Mouse (Mus musculus) heart, postnatal 0 days (tissue): ENCODE measurements around the gene Snrpc. TPM values are rescaled to one million over a fixed set of nuclear protein-coding genes. Genes with fewer than 3 reads are reported as not detected.

Experiments used
- ATAC-seq: fragments of 200-750 bp; cut with Nextera tagmentation; 2 replicates; pipeline ENCODE4 v1.8.0; 2017; ENCODE audit warnings: low read depth, moderate number of reproducible peaks, moderate library complexity; ENCODE audit not compliant: insufficient read depth
- DNase-seq: peaks from one replicate; pipeline ENCODE4 v3.0.0-alpha.2; 2016; ENCODE audit warnings: low spot score
- H3K27ac ChIP-seq: fragments of 300-500 bp; sonication (generic); 2 replicates; pipeline ENCODE4 v1.5.1; 2014; ENCODE audit warnings: low read depth, mild to moderate bottlenecking
- H3K27me3 ChIP-seq: fragments of 300-500 bp; sonication (generic); 2 replicates; pipeline ENCODE4 v1.6.1; 2014; ENCODE audit warnings: low read length, mixed read lengths; ENCODE audit not compliant: control insufficient read depth, insufficient read depth
- H3K36me3 ChIP-seq: fragments of 300-500 bp; sonication (generic); replicated peaks from 2 replicates; pipeline ENCODE4 v1.6.1; 2014; ENCODE audit warnings: low read length, mixed read lengths; ENCODE audit not compliant: control insufficient read depth, insufficient read depth
- H3K4me1 ChIP-seq: fragments of 300-500 bp; sonication (generic); 2 replicates; pipeline ENCODE4 v1.6.1; 2014; ENCODE audit warnings: antibody characterized with exemption; ENCODE audit not compliant: control insufficient read depth, insufficient read depth
- H3K4me2 ChIP-seq: fragments of 300-500 bp; sonication (generic); 2 replicates; pipeline ENCODE4 v1.6.1; 2014; ENCODE audit warnings: low read depth, mild to moderate bottlenecking, low read length, moderate library complexity
- H3K4me3 ChIP-seq: fragments of 300-500 bp; sonication (generic); 2 replicates; pipeline ENCODE4 v1.5.1; 2014; ENCODE audit warnings: low read depth, low read length
- H3K9ac ChIP-seq: fragments of 300-500 bp; sonication (generic); replicated peaks from 2 replicates; pipeline ENCODE4 v1.6.1; 2014; ENCODE audit warnings: low read depth, low read length, mixed read lengths
- H3K9me3 ChIP-seq: fragments of 300-500 bp; sonication (generic); replicated peaks from 2 replicates; pipeline ENCODE4 v1.6.1; 2016; ENCODE audit warnings: low read length; ENCODE audit not compliant: control insufficient read depth
- CTCF ChIP-seq: IDR thresholded peaks from 2 replicates; pipeline ENCODE4 v1.5.1; 2016; ENCODE audit warnings: antibody characterized with exemption, control low read depth, low read depth
- EP300 ChIP-seq: IDR thresholded peaks from 2 replicates; pipeline ENCODE4 v1.6.1; 2016; ENCODE audit warnings: antibody characterized with exemption, low read depth
- WGBS: fragments of 180-500 bp; shearing (Covaris S2); extraction: QIAGEN DNeasy Blood & Tissue Kit; methylation state at CpG from one replicate; pipeline ENCODE4 v1.1.7; 2014; 5-methylcytosine and 5-hydroxymethylcytosine counted together
- polyA plus RNA-seq: library from polyadenylated mRNA; unstranded; fragments of >200 nt; fragmentation: Nextera tagmentation; extraction: Ambion mirVana; gene quantifications from 2 replicates; pipeline ENCODE4 v1.2.1, GENCODE M21; 2015
- total RNA-seq: library from RNA; depleted of rRNA; stranded (reverse); fragments of >200 nt; gene quantifications from 2 replicates; pipeline ENCODE4 v1.2.3, GENCODE M21; 2014; ENCODE audit warnings: low replicate concordance

Gene Snrpc
- total and polyA plus RNA-seq, 2 experiments from 2014 or later = 125 to 185 TPM

GRCm38 (mm10) chr17:27820568-27821406, 17.2 kb upstream of the Snrpc start, which contains the start of gene D17Wsu92e:
TSS of gene D17Wsu92e (minus strand) at chr17:27820648.
- TF ChIP-seq CTCF (peak; percentile 3; the same call in 1 of the 2 replicates), EP300 (peak; percentile 28)
- Histone ChIP-seq H3K4me3 (peak within 1 kb of the TSS; percentile 95), H3K9ac (peak within 1 kb of the TSS; percentile 95), H3K9me3 (no peaks in the 10 kb centered on the region), H3K27ac (peak within 1 kb of the TSS; percentile 93), H3K4me1 (peaks cover 26% of the 10 kb centered on the region), H3K36me3 (no peaks in the 10 kb centered on the region), H3K4me2 (peak within 1 kb of the TSS; percentile 95), H3K27me3 (no peaks in the 10 kb centered on the region)
- DNase-seq (peak; percentile 98), ATAC-seq (peak; percentile 98)
- 2% methylated on average over 37 of the region's 56 CpGs for WGBS

GRCm38 (mm10) chr17:27821407-27822338, 16.3 kb upstream of the Snrpc start:
- H3K27me3 ChIP-seq = no peaks in the 10 kb centered on the region
- ATAC-seq (no peak), DNase-seq (no peak)
- peak overlapping the region; percentile 95 for H3K4me2 ChIP-seq
- TF ChIP-seq EP300 (no peak), CTCF (no peak)
- H3K9ac ChIP-seq = peak overlapping the region; percentile 95
- no peaks in the 10 kb centered on the region for H3K36me3 ChIP-seq
- 52% methylated on average over 9 of the region's 9 CpGs for WGBS
- H3K27ac ChIP-seq = peak overlapping the region; percentile 91
- no peaks in the 10 kb centered on the region for H3K9me3 ChIP-seq
- peak overlapping the region; percentile 95; the same call in 1 of the 2 replicates for H3K4me3 ChIP-seq
- H3K4me1 ChIP-seq = peaks cover 28% of the 10 kb centered on the region

GRCm38 (mm10) chr17:27823142-27823905, 14.6 kb upstream of the Snrpc start:
- no peak overlapping the region for H3K9ac ChIP-seq
- TF ChIP-seq CTCF (no peak), EP300 (no peak)
- no peak overlapping the region for H3K27ac ChIP-seq
- WGBS = 75% methylated on average over 9 of the region's 9 CpGs
- H3K4me2 ChIP-seq = no peak overlapping the region
- H3K27me3 ChIP-seq = no peaks in the 10 kb centered on the region
- peaks cover 26% of the 10 kb centered on the region for H3K4me1 ChIP-seq
- H3K36me3 ChIP-seq = no peaks in the 10 kb centered on the region
- ATAC-seq = no peak
- H3K4me3 ChIP-seq = no peak overlapping the region
- H3K9me3 ChIP-seq = no peaks in the 10 kb centered on the region
- no peak for DNase-seq

DNA sequence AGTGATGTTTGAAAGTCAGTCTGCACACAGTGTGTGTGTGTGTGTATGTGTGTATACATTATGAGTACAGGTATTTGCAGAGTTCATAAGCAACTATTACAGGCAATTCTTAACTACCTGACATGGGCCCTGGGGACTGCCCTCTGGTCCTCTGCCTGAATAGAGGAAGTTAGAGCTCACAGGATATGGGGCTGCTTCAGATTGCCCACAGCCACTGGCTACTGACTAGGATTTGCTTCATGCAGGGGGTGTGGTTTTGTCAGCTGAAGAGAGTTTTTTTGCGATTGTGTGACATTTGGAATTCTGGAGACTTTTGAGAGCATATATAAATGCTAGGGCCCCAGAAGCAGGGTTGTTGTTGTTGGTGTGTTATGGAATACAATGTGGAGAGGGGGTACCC, 13.0 kb upstream of the Snrpc start:
- H3K27ac ChIP-seq = no peak overlapping the region
- DNase-seq (no peak), ATAC-seq (no peak)
- H3K4me1 ChIP-seq = peaks cover 14% of the 10 kb centered on the region; the same call in 1 of the 2 replicates
- no peak overlapping the region for H3K4me3 ChIP-seq
- no peak overlapping the region for H3K4me2 ChIP-seq
- WGBS = 71% methylated on average over 1 of the region's 1 CpGs
- no peak overlapping the region for H3K9ac ChIP-seq
- H3K36me3 ChIP-seq = no peaks in the 10 kb centered on the region
- H3K9me3 ChIP-seq = no peaks in the 10 kb centered on the region
- TF ChIP-seq CTCF (no peak), EP300 (no peak)
- no peaks in the 10 kb centered on the region for H3K27me3 ChIP-seq

GRCm38 (mm10) chr17:27825539-27825938, 12.4 kb upstream of the Snrpc start:
- Histone ChIP-seq H3K4me3 (no peak overlapping the region), H3K27ac (peak overlapping the region; percentile 36; the same call in 1 of the 2 replicates), H3K27me3 (no peaks in the 10 kb centered on the region), H3K4me2 (peak overlapping the region; percentile 51; the same call in 1 of the 2 replicates), H3K9me3 (no peaks in the 10 kb centered on the region), H3K9ac (no peak overlapping the region), H3K36me3 (no peaks in the 10 kb centered on the region), H3K4me1 (peaks cover 14% of the 10 kb centered on the region; the same call in 1 of the 2 replicates)
- DNase-seq (no peak), ATAC-seq (no peak)
- TF ChIP-seq EP300 (no peak), CTCF (no peak)
- 36% methylated on average over 3 of the region's 3 CpGs for WGBS
